Comparison of ENCODE assay signal across 26 mouse cellular contexts in genomic region chr11:112524983-112525382, GRCm38 (mm10).
A peak's percentile ranks its signal among the peaks of the same experiment; 100 is the strongest.
DNase-seq lines count a peak whose midpoint lies in the region; ATAC-seq and TF ChIP-seq lines count a peak whose summit lies in the region.
"Had no signal": no experiment of that assay in that cellular context is flagged by ENCODE, and none has a peak within 500 bp of the region (broad histone marks: within the 10 kb centered on the region; RNA-seq: fewer than 3 reads in every experiment).

No protein-coding gene starts in this region.

- no peak for TF ChIP-seq EP300 in lung, postnatal 0 days (IDR thresholded peaks at IDR 0.05)

- ATAC-seq in intestine, postnatal 0 days, result no peak
- ATAC-seq in intestine, embryonic 15.5 days, result no peak
- no peak for ATAC-seq in lung, postnatal 0 days
- no peak for ATAC-seq in activated CD4-positive, CD25-positive, alpha-beta regulatory T cell, adult 4 months
- ATAC-seq: forebrain, embryonic 15.5 days had no signal

- H3K4me1 ChIP-seq in intestine, postnatal 0 days (replicated peaks; ENCODE audit: control insufficient read depth, insufficient read depth, low read length), result no peaks in the 10 kb centered on the region
- no peaks in the 10 kb centered on the region for H3K4me1 ChIP-seq in intestine, embryonic 15.5 days (replicated peaks)
- no peaks in the 10 kb centered on the region for H3K4me1 ChIP-seq in lung, postnatal 0 days (ENCODE audit: insufficient read depth, low read depth, low read length)
- no peaks in the 10 kb centered on the region for H3K4me1 ChIP-seq in lung, adult 2 months (ENCODE audit: control insufficient read depth, insufficient read depth, low read length)
- H3K4me1 ChIP-seq: embryonic facial prominence, embryonic 15.5 days; forebrain, embryonic 15.5 days; limb, embryonic 15.5 days had no signal

- no peaks in the 10 kb centered on the region for H3K9me3 ChIP-seq in intestine, postnatal 0 days (ENCODE audit: control insufficient read depth)
- no peaks in the 10 kb centered on the region for H3K9me3 ChIP-seq in intestine, embryonic 15.5 days
- H3K9me3 ChIP-seq in lung, postnatal 0 days (ENCODE audit: low read length), result no peaks in the 10 kb centered on the region
- H3K9me3 ChIP-seq: embryonic facial prominence, embryonic 15.5 days; forebrain, embryonic 15.5 days; limb, embryonic 15.5 days; neural tube, embryonic 13.5 days had no signal

- no peak overlapping the region for H3K4me2 ChIP-seq in intestine, postnatal 0 days (replicated peaks; ENCODE audit: low read depth)
- H3K4me2 ChIP-seq in intestine, embryonic 15.5 days (replicated peaks), result no peak overlapping the region
- no peak overlapping the region for H3K4me2 ChIP-seq in lung, postnatal 0 days (replicated peaks; ENCODE audit: low read depth, low read length)
- H3K4me2 ChIP-seq: embryonic facial prominence, embryonic 15.5 days; forebrain, embryonic 15.5 days; heart, embryonic 13.5 days; limb, embryonic 15.5 days; neural tube, embryonic 13.5 days had no signal

- H3K27me3 ChIP-seq in intestine, postnatal 0 days (replicated peaks; ENCODE audit: control insufficient read depth, insufficient read depth, low read length), result no peaks in the 10 kb centered on the region
- H3K27me3 ChIP-seq in intestine, embryonic 15.5 days (replicated peaks), result no peaks in the 10 kb centered on the region
- no peaks in the 10 kb centered on the region for H3K27me3 ChIP-seq in lung, postnatal 0 days (replicated peaks; ENCODE audit: insufficient read depth, low read length)
- H3K27me3 ChIP-seq: embryonic facial prominence, embryonic 15.5 days; forebrain, embryonic 15.5 days; heart, embryonic 13.5 days; limb, embryonic 15.5 days; neural tube, embryonic 13.5 days had no signal

- TF ChIP-seq POLR2A in lung, adult 2 months (IDR thresholded peaks at IDR 0.05; ENCODE audit: borderline replicate concordance, extremely low read depth, low read depth, low read length), result no peak

- no peak overlapping the region for H3K9ac ChIP-seq in intestine, postnatal 0 days (ENCODE audit: low read depth, low read length)
- H3K9ac ChIP-seq in intestine, embryonic 15.5 days, result no peak overlapping the region
- H3K9ac ChIP-seq in lung, postnatal 0 days (replicated peaks; ENCODE audit: low read depth), result no peak overlapping the region
- H3K9ac ChIP-seq: embryonic facial prominence, embryonic 15.5 days; forebrain, embryonic 15.5 days; heart, embryonic 13.5 days; limb, embryonic 15.5 days; neural tube, embryonic 13.5 days had no signal

- no peaks in the 10 kb centered on the region for H3K36me3 ChIP-seq in intestine, postnatal 0 days (ENCODE audit: control insufficient read depth, insufficient read depth)
- no peaks in the 10 kb centered on the region for H3K36me3 ChIP-seq in intestine, embryonic 15.5 days
- no peaks in the 10 kb centered on the region for H3K36me3 ChIP-seq in lung, postnatal 0 days (ENCODE audit: insufficient read depth, low read length)
- H3K36me3 ChIP-seq: embryonic facial prominence, embryonic 15.5 days; forebrain, embryonic 15.5 days; heart, embryonic 13.5 days; limb, embryonic 15.5 days; neural tube, embryonic 13.5 days had no signal

- 89% methylated on average over 3 of the region's 3 CpGs for WGBS in intestine, postnatal 0 days
- WGBS in intestine, embryonic 15.5 days, result 91% methylated on average over 3 of the region's 3 CpGs
- 80% methylated on average over 3 of the region's 3 CpGs for WGBS in lung, postnatal 0 days
- 76% methylated on average over 3 of the region's 3 CpGs for WGBS in lung, adult 2 months

- 0 out of 2 replicates have a peak, but pooled peaks have one; percentile 9 for TF ChIP-seq CTCF in intestine, postnatal 0 days (IDR thresholded peaks at IDR 0.05; ENCODE audit: low read depth)
- peak; percentile 19 for TF ChIP-seq CTCF in lung, postnatal 0 days (IDR thresholded peaks at IDR 0.05)
- TF ChIP-seq CTCF in lung, adult 2 months (IDR thresholded peaks at IDR 0.05; ENCODE audit: insufficient read depth, low read length), result no peak

- no peak overlapping the region for H3K4me3 ChIP-seq in intestine, postnatal 0 days (ENCODE audit: low read depth, low read length)
- no peak overlapping the region for H3K4me3 ChIP-seq in intestine, embryonic 15.5 days (replicated peaks)
- H3K4me3 ChIP-seq in lung, postnatal 0 days (ENCODE audit: low read depth, low read length), result no peak overlapping the region
- H3K4me3 ChIP-seq in lung, adult 2 months (replicated peaks; ENCODE audit: extremely low read depth, low read depth, low read length), result no peak overlapping the region
- H3K4me3 ChIP-seq: embryonic facial prominence, embryonic 15.5 days; forebrain, embryonic 15.5 days; heart, embryonic 13.5 days; limb, embryonic 15.5 days; myocyte; neural tube, embryonic 13.5 days had no signal

- DNase-seq in lung, postnatal 0 days (ENCODE audit: low spot score), result no peak
- no peak for DNase-seq in lung, adult 2 months
- peak; percentile 23 for DNase-seq in NIH3T3 (ENCODE audit: low read depth)
- no peak for DNase-seq in gastrocnemius, postnatal 4 days (ENCODE audit: low spot score in 2 of 2)
- DNase-seq: adrenal gland, postnatal 25 days; cerebellum, adult 9-10 months; gastrocnemius, postnatal 10 days; heart, adult 18-20 months; heart, postnatal 14 days; kidney, adult 9 months; kidney, postnatal 14 days; left cerebral cortex, postnatal 4 days; lung, adult 18-20 months; lung, postnatal 4 days; midbrain, embryonic 14.5 days; retina, postnatal 1 day; thymus, postnatal 36 days had no signal

- no peak overlapping the region for H3K27ac ChIP-seq in intestine, postnatal 0 days (ENCODE audit: low read depth, low read length)
- no peak overlapping the region for H3K27ac ChIP-seq in intestine, embryonic 15.5 days
- H3K27ac ChIP-seq in lung, postnatal 0 days (ENCODE audit: low read length), result no peak overlapping the region
- H3K27ac ChIP-seq: embryonic facial prominence, embryonic 15.5 days; forebrain, embryonic 15.5 days; heart, embryonic 13.5 days; limb, embryonic 15.5 days; neural tube, embryonic 13.5 days had no signal
